Mouse (Mus musculus) embryonic fibroblast, embryonic 13.5 days (primary cell): ENCODE results near the gene Brwd1.
"Not testable (repeated sequence)": the region's sequence is repeated elsewhere in the genome, so short reads cannot be mapped to it uniquely, and the experiment has no call there.

Source experiments
- CTCF ChIP-seq: IDR thresholded peaks from 2 replicates; pipeline ENCODE4 v1.5.1; 2011; ENCODE audit warnings: mild to moderate bottlenecking, control low read depth, low read length, moderate library complexity, borderline replicate concordance; ENCODE audit not compliant: insufficient read depth
- POLR2A ChIP-seq: IDR thresholded peaks from 2 replicates; pipeline ENCODE4 v1.6.1; 2011; ENCODE audit warnings: low read depth, mild to moderate bottlenecking, control low read depth, low read length, moderate library complexity

GRCm38 (mm10) chr16:95960689-95961088, 121.6 kb downstream of the Brwd1 start:
- not testable (repeated sequence) for TF ChIP-seq POLR2A, CTCF
